ENCODE assay signal across 16 mouse cellular contexts in the genomic region with DNA sequence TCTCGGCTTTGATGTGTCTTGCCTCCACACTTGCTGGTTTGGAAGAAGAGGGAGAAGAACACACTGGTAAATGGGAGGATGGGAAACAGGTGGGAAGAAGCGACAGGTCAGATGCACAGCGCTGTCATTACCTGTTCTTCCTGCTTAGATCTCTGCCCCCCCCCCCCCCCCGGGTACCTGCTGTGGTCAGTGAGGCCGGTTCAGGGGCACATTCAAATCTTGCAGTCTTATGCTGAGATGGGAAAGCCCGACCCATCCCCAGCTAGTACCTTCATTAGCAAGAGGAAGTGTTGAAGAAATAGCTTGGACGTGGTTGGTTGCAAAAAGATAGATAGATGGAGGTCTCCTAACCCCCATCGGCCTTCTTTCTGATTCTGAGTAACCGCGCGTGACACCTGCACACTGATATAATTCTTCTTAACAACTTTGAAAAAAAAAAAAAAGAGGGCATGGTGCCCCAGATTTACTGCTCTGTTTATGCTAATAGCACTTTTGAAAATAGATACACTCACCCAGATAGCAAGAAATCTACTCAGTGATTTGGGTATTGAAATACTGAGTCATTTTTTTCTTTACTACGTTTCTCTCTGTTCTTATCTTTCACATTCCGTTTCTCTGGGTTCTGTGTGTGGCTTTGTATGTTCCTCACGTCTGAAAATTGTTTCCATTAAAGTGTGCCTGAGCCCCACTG. TPM values are rescaled to one million over a fixed set of nuclear protein-coding genes. Genes with fewer than 3 reads are reported as not detected.
"Had no signal": no experiment of that assay in that cellular context is flagged by ENCODE, and none has a peak within 500 bp of the region (broad histone marks: within the 10 kb centered on the region; RNA-seq: fewer than 3 reads in every experiment).

No protein-coding gene starts in this region.

- H3K4me1 ChIP-seq: neural tube, embryonic 13.5 days; stomach, embryonic 15.5 days had no signal

- H3K27ac ChIP-seq: kidney, postnatal 0 days; limb, embryonic 13.5 days; liver, embryonic 14.5 days; midbrain, embryonic 12.5 days; neural tube, embryonic 13.5 days; stomach, embryonic 15.5 days had no signal

- H3K9me3 ChIP-seq: limb, embryonic 13.5 days; midbrain, embryonic 12.5 days; neural tube, embryonic 13.5 days; stomach, embryonic 15.5 days had no signal

- H3K9ac ChIP-seq: limb, embryonic 13.5 days; liver, embryonic 14.5 days; midbrain, embryonic 12.5 days; neural tube, embryonic 13.5 days; stomach, embryonic 15.5 days had no signal

- DNase-seq: kidney, adult 8-10 months; kidney, postnatal 36 days; left cerebral cortex, postnatal 4 days; lung, adult 18-20 months; lung, postnatal 4 days; right cerebral cortex, postnatal 14 days; thymus, postnatal 25 days had no signal

- ATAC-seq: intestine, postnatal 0 days; midbrain, embryonic 16.5 days had no signal

- H3K4me3 ChIP-seq: limb, embryonic 13.5 days; midbrain, embryonic 12.5 days; neural tube, embryonic 13.5 days; stomach, embryonic 15.5 days had no signal

- H3K27me3 ChIP-seq: limb, embryonic 13.5 days; midbrain, embryonic 12.5 days; neural tube, embryonic 13.5 days; stomach, embryonic 15.5 days had no signal

- H3K4me2 ChIP-seq: limb, embryonic 13.5 days; midbrain, embryonic 12.5 days; neural tube, embryonic 13.5 days; stomach, embryonic 15.5 days had no signal

- H3K36me3 ChIP-seq: limb, embryonic 13.5 days; midbrain, embryonic 12.5 days; neural tube, embryonic 13.5 days; stomach, embryonic 15.5 days had no signal

RNA-seq across cellular contexts. Expression of a gene that starts 31.0 kb away (rescaled TPM):
- total RNA-seq: megakaryocyte, adult 5-6 weeks had no signal
